25 mouse cellular contexts compared by ENCODE assay signal in genomic region chr5:120974522-120974921, GRCm38 (mm10). TPM values are rescaled to one million over a fixed set of nuclear protein-coding genes. Genes with fewer than 3 reads are reported as not detected.
A peak's percentile ranks its signal among the peaks of the same experiment; 100 is the strongest.
DNase-seq lines count a peak whose midpoint lies in the region; ATAC-seq lines count a peak whose summit lies in the region.
"Had no signal": no experiment of that assay in that cellular context is flagged by ENCODE, and none has a peak within 500 bp of the region (broad histone marks: within the 10 kb centered on the region; RNA-seq: fewer than 3 reads in every experiment).

No protein-coding gene starts in this region.

- DNase-seq in cerebellum, adult 11-12 months = peak; percentile 47
- no peak for DNase-seq in cerebellum, adult 8-10 months
- peak; percentile 58 for DNase-seq in testis, postnatal 10 days (ENCODE audit: low spot score)
- DNase-seq in testis, postnatal 14 days (ENCODE audit: low spot score) = no peak
- peak; percentile 41 for DNase-seq in R1 (ENCODE audit: low read depth, low spot score)
- no peak for DNase-seq in hindbrain, embryonic 14.5 days (ENCODE audit: low spot score)
- DNase-seq: adrenal gland, postnatal 36 days; B cell, adult 2 months; cerebellum, adult 11 months; cerebellum, postnatal 14 days; forebrain, postnatal 0 days; gastrocnemius, postnatal 14 days; kidney, adult 2 months had no signal

- ATAC-seq in megakaryocyte progenitor cell, adult 5-6 weeks (replicated peaks; ENCODE audit: poor library complexity) = 0 out of 2 replicates have a peak, but pooled peaks have one; percentile 14
- ATAC-seq in hindbrain, embryonic 14.5 days (ENCODE audit: low FRiP score) = no peak
- ATAC-seq: CD4-positive, CD25-positive, alpha-beta regulatory T cell, adult 4 months; forebrain, embryonic 13.5 days; forebrain, postnatal 0 days; intestine, embryonic 16.5 days had no signal

- no peaks in the 10 kb centered on the region for H3K4me1 ChIP-seq in hindbrain, embryonic 14.5 days (replicated peaks; ENCODE audit: control insufficient read depth, insufficient read depth, low read length)
- H3K4me1 ChIP-seq: heart, embryonic 12.5 days; hindbrain, embryonic 10.5 days had no signal

- no peak overlapping the region for H3K27ac ChIP-seq in hindbrain, embryonic 14.5 days
- H3K27ac ChIP-seq: embryonic facial prominence, embryonic 10.5 days; forebrain, embryonic 13.5 days; hindbrain, embryonic 10.5 days; hindbrain, embryonic 15.5 days had no signal

- H3K9ac ChIP-seq in hindbrain, embryonic 14.5 days = no peak overlapping the region
- H3K9ac ChIP-seq: forebrain, embryonic 13.5 days; forebrain, postnatal 0 days; heart, embryonic 12.5 days; hindbrain, embryonic 15.5 days had no signal

- no peaks in the 10 kb centered on the region for H3K27me3 ChIP-seq in hindbrain, embryonic 14.5 days (ENCODE audit: control insufficient read depth, insufficient read depth, low read length)
- H3K27me3 ChIP-seq: hindbrain, embryonic 15.5 days had no signal

- H3K4me3 ChIP-seq in hindbrain, embryonic 14.5 days (replicated peaks; ENCODE audit: low read length) = no peak overlapping the region
- H3K4me3 ChIP-seq: embryonic facial prominence, embryonic 10.5 days; forebrain, embryonic 13.5 days; heart, embryonic 12.5 days; hindbrain, embryonic 10.5 days; hindbrain, embryonic 15.5 days had no signal

- H3K4me2 ChIP-seq in hindbrain, embryonic 14.5 days (replicated peaks) = no peak overlapping the region
- H3K4me2 ChIP-seq: forebrain, embryonic 13.5 days; heart, embryonic 12.5 days; hindbrain, embryonic 15.5 days had no signal

- H3K9me3 ChIP-seq in hindbrain, embryonic 14.5 days (ENCODE audit: control insufficient read depth, low read length) = no peaks in the 10 kb centered on the region
- H3K9me3 ChIP-seq: embryonic facial prominence, embryonic 10.5 days; forebrain, embryonic 13.5 days; hindbrain, embryonic 10.5 days; hindbrain, embryonic 15.5 days had no signal

- no peaks in the 10 kb centered on the region for H3K36me3 ChIP-seq in hindbrain, embryonic 14.5 days (replicated peaks; ENCODE audit: control insufficient read depth, insufficient read depth)
- H3K36me3 ChIP-seq: embryonic facial prominence, embryonic 10.5 days; heart, embryonic 12.5 days; hindbrain, embryonic 10.5 days; hindbrain, embryonic 15.5 days had no signal

- 51% methylated on average over 8 of the region's 8 CpGs for WGBS in hindbrain, embryonic 14.5 days

RNA-seq across cellular contexts. Expression of gene Rph3a, which starts 35.4 kb away (rescaled TPM):
- not detected in 2 replicates for total RNA-seq in megakaryocyte progenitor cell, adult 5-6 weeks (2015)
- total RNA-seq in megakaryocyte progenitor cell, adult 5-6 weeks (2017) = not detected in 2 replicates
- 28.6 and 33.7 TPM in 2 replicates for polyA plus RNA-seq in hindbrain, embryonic 14.5 days (2014; fragmentation: Nextera tagmentation; extraction: Ambion mirVana)
- total RNA-seq: gastrocnemius, adult 18-20 months; MEL had no signal
- polyA plus RNA-seq: CD4-positive, CD25-positive, alpha-beta regulatory T cell, adult 4 months; gonadal fat pad, adult 2 months; heart, embryonic 12.5 days; heart, embryonic 16.5 days had no signal

Comparison
In these comparisons a context has a peak if more than half of its experiments do, and no peak if none do; other contexts are left out.
1. DNase-seq: peak in cerebellum, adult 11-12 months (single experiment), testis, postnatal 10 days (single experiment) and R1 (single experiment); none in cerebellum, adult 8-10 months (single experiment), testis, postnatal 14 days (single experiment) and hindbrain, embryonic 14.5 days (single experiment).